Mouse (Mus musculus) B cell, adult (primary cell): ENCODE results near the gene Atp6ap2. TPM values are rescaled to one million over a fixed set of nuclear protein-coding genes. Genes with fewer than 3 reads are reported as not detected.

Experiments used
- total RNA-seq: library from RNA; stranded (reverse); gene quantifications from 4 replicates; pipeline ENCODE4 v1.2.4, GENCODE M21; 2023; ENCODE audit not compliant: inconsistent age

Gene Atp6ap2
- total RNA-seq: 62.3 to 73.1 TPM (median 64.4 TPM) in 4 replicates

DNA sequence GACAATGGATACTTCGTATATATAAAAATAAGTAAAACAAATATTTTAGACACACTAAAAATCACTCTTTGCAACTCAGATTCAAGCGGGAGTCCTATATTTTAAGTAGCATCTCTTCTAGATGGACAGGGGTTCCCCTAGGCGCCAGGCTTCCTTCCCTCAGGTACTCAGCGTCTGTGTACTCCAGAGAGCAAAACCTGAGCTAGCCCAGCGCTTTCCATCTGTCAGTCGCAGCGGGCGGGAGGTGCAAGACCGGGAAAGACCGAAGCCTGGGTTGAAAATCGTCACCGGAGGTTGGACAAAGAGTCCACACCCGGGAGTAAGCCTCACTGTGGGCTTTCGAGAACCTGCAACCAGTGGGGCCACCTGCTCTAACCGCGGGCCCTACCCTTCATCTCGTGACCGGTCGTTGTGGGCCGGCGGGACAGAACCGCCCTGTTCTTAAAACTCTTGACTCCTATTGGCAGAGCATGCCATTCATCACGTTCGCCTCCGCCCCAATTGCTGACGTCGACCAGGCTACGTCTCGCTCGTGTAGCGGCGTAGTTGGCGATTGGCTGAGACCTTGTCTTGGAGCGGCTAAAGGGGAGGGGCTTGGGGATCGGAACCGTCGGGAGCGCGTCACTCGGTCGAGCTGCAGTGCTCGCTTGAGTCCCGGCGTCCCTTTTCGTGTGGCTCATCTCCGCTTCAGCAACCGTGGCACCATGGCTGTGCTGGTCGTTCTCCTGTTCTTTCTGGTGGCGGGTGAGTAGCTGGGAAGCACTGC is at the start of gene Atp6ap2:
TSS of gene Atp6ap2 (plus strand) at position 610 of the 766 bp plus-strand sequence.

Other genes with a start within 250 kb of the Atp6ap2 start
- gene 1810030O07Rik, start 85.9 kb downstream of the Atp6ap2 start, total RNA-seq: 17.9 to 19.7 TPM (median 18.0 TPM) in 4 replicates
- gene Med14, start 174.3 kb downstream of the Atp6ap2 start, total RNA-seq: 36.6 to 43.8 TPM (median 38.6 TPM) in 4 replicates